Mouse (Mus musculus) B cell, adult 67 days (primary cell): Measurements from ENCODE around the gene Imp4. TPM values are rescaled to one million over a fixed set of nuclear protein-coding genes. Genes with fewer than 3 reads are reported as not detected.

ENCODE experiments used
- total RNA-seq, 2 experiments: library from RNA; stranded (reverse); gene quantifications; 4 replicates each; pipeline ENCODE4 v1.2.4; 2023

The Imp4 gene
- 10 to 100 TPM; 78.3 to 79.2 TPM for total RNA-seq

DNA sequence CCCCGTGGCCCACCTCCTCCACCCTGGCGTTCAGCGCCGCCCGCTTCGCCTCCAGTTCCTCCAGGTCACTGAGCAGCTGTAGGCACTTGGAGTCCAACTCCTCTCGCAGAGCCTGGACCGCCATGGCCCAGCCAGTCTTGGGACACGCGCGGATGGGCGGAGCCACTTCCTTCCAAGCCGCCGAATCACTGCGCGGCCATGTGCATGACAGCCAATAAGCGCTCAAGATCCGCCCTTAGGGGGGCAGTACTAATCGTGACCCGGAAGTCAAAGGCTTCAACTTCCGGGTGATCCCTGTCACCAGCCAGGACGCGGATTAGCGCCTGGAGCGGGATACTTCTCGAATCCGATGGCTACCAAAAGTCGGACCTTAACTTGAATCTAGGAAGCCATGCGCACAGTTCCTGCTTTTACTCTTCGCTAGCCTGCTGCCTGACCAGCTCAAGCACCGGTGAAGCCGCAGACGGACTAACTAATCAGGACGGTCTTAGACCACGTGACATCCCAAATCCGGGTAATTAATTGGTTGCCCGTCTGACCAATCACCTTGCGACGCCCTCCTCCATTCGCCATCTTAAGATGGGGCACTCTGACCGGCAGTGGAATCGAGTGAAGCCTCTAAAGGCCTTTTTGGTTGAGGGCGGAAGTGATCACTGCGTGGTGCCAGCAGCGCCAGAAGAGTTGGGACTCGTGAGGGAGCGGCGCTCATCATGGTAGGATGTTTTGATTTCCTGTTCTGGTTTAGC lies at the start of gene Imp4, which contains the start of gene Ccdc115:
Imp4 (plus strand) TSS at position 637 of the 746 bp plus-strand sequence.
Ccdc115 (minus strand) TSS at position 458 of the 746 bp plus-strand sequence.

DNA sequence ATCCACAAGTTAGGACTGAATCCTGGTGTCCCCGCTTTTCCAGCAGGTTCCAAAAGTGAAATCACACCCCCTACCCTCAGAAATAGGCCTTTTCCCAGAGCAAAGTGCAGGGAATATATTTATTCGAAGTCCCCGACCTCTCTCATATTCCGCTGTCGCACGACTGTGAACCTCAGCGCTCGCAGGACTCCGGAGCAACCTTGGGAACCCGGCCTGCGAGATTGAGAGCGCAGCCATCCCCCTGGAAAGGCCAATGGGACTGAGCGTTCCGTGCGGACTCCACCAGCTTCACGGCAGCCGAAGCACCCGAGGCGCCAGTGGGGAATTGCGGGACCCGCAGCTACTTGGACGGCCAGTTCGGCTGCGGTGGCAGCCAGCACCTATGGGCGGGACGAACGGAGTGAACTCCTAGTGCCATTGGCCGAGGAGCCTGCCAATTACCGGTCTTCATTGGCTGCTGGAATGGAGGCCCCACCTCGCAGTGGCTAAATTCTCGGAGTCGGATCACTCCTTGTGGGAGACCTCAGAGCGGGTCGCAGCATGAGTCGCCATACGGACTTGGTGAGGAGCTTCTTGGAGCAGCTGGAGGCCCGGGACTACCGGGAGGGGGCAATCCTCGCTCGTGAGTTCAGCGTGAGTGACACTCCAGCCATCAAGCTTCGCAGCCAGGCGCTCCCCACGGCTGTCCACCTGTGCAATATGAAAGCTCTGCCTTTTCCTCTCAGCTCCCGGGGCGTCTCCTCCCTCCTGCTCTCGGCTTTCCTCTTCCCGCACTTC lies 19.8 kb downstream of the Imp4 start, which contains the start of gene Ptpn18:
Ptpn18 (plus strand) TSS at position 479 of the 777 bp plus-strand sequence.

Other genes with a start within 250 kb of the Imp4 start
- 10 to 100 TPM; 19.8 to 19.9 TPM for gene Ccdc115, start 179 bp upstream of the Imp4 start, total RNA-seq
- gene Ptpn18, start 19.9 kb downstream of the Imp4 start, total RNA-seq = 100 to 1,000 TPM; 111 to 114 TPM
- not detected for gene Prss39, start 58.6 kb downstream of the Imp4 start, total RNA-seq
- gene Cfc1, start 95.8 kb downstream of the Imp4 start, total RNA-seq = not detected
- not detected for gene Prss40, start 121.1 kb downstream of the Imp4 start, total RNA-seq
- not detected for gene Amer3, start 139.8 kb downstream of the Imp4 start, total RNA-seq